Mouse (Mus musculus) small intestine, adult 2 months (tissue): ENCODE data around the gene Myom1. TPM values are rescaled to one million over a fixed set of nuclear protein-coding genes. Genes with fewer than 3 reads are reported as not detected.

Source experiments
- H3K27ac ChIP-seq: fragments of 200-500 bp; 2 replicates; pipeline ENCODE4 v1.5.1; 2012; ENCODE audit warnings: low read depth, low read length, control low read depth, inconsistent platforms; ENCODE audit not compliant: insufficient read depth
- H3K27me3 ChIP-seq: fragments of 200-500 bp; 2 replicates; pipeline ENCODE4 v1.6.1; 2012; ENCODE audit warnings: mild to moderate bottlenecking, moderate library complexity, low read length, inconsistent platforms; ENCODE audit not compliant: control insufficient read depth, insufficient read depth
- H3K36me3 ChIP-seq: fragments of 200-500 bp; 2 replicates; pipeline ENCODE4 v1.6.1; 2012; ENCODE audit warnings: mild to moderate bottlenecking, low read length, control low read depth, inconsistent platforms; ENCODE audit not compliant: control insufficient read depth, insufficient read depth
- H3K4me1 ChIP-seq: fragments of 200-500 bp; 2 replicates; pipeline ENCODE4 v1.6.1; 2012; ENCODE audit warnings: low read length, inconsistent platforms, mixed read lengths; ENCODE audit not compliant: control insufficient read depth, insufficient read depth, insufficient read length
- H3K4me3 ChIP-seq: fragments of 200-500 bp; 2 replicates; pipeline ENCODE4 v1.5.1; 2012; ENCODE audit warnings: low read depth, mild to moderate bottlenecking, control low read depth, inconsistent platforms, low read length, moderate library complexity
- CTCF ChIP-seq: fragments of 200-500 bp; IDR thresholded peaks from 2 replicates; pipeline ENCODE4 v1.5.1; 2012; ENCODE audit warnings: low read depth, mild to moderate bottlenecking, control low read depth, inconsistent platforms, low read length, moderate library complexity, mixed read lengths; ENCODE audit not compliant: insufficient replicate concordance, insufficient read length; ENCODE audit errors: extremely low read depth
- POLR2A ChIP-seq: fragments of 200-500 bp; IDR thresholded peaks from 2 replicates; pipeline ENCODE4 v1.6.1; 2012; ENCODE audit warnings: low read depth, mild to moderate bottlenecking, control low read depth, inconsistent platforms, low read length, moderate library complexity
- WGBS: fragments of 180-500 bp; shearing (Covaris S2); methylation state at CpG from one replicate; pipeline ENCODE4 v1.1.7; 2018; 5-methylcytosine and 5-hydroxymethylcytosine counted together
- polyA plus RNA-seq: library from polyadenylated mRNA; depleted of rRNA; stranded (reverse); fragments of >200 nt; gene quantifications from 2 replicates; pipeline ENCODE4 v1.2.3, GENCODE M21; 2012

The Myom1 gene
- polyA plus RNA-seq, 1 experiment, result 3.1 TPM

DNA sequence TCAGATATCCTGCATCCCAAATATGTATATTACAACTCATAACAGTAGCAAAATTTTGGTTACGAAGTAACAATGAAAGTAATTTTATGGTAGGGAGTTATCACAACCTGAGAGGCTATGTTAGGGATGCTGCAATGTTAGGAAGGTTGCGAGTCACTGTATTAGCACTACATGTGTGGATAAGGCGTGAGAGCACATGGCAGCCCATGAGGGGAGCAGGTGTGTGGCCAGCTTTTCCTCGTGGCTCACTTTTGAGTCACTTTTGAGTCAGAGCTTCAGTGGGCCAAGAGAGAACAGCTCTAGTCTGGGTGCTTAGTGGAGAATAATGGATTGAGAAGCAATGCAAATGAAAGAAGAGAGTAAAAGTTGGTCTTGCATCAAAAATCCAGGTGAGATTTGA, 139.6 kb downstream of the Myom1 start:
- Histone ChIP-seq H3K4me1 (no peaks in the 10 kb centered on the region; the same call in 1 of the 2 replicates), H3K36me3 (no peaks in the 10 kb centered on the region), H3K27ac (no peak overlapping the region), H3K4me3 (no peak overlapping the region), H3K27me3 (no peaks in the 10 kb centered on the region)
- TF ChIP-seq CTCF, result no peak
- TF ChIP-seq POLR2A, result no peak
- 76% methylated on average over 4 of the region's 4 CpGs for WGBS

GRCm38 (mm10) chr17:71143155-71143554, 140.7 kb downstream of the Myom1 start:
- TF ChIP-seq POLR2A (no peak), CTCF (no peak)
- no peaks in the 10 kb centered on the region for H3K27me3 ChIP-seq
- H3K36me3 ChIP-seq, result no peaks in the 10 kb centered on the region
- no peak overlapping the region for H3K27ac ChIP-seq
- no peak overlapping the region for H3K4me3 ChIP-seq
- H3K4me1 ChIP-seq, result no peaks in the 10 kb centered on the region; the same call in 1 of the 2 replicates
- WGBS, result 70% methylated on average over 4 of the region's 4 CpGs

DNA sequence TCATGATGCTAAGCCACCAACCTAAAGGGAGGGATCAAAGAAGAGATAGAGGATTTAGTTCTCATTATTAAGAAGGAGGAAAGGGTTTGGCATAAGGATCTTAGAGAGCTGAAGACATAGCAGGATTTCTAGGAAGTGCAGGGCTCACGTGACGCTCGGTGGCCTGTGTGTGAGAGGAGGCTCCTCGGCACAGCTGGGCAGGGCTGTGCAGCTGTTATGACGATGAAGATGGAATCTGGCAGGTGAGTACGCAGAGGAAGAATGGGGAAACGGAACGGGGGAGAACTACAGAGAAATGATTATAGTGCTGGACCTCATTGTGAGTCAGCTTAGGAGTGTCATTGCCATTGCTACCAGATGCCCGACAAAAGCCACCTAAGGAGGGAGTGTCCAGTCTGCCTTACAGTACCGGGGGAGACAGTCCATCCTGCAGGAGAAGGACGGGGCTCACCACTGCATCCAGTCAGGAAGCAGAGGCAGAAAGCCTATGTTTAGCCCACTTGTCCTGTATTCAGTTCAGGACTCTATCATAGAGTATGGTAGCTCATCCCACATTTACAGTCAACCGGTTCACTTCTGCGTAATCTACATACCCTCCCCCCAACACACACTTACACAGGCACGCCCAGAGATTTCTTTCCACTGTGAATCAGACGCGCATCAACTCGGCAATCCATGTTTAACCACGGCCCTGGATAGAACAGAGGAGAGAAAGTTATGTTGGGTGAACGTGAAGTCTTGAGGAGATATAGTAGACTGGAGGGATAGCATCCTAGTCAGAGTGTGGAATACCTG, 142.1 kb downstream of the Myom1 start:
- TF ChIP-seq CTCF, result no peak
- TF ChIP-seq POLR2A, result no peak
- no peaks in the 10 kb centered on the region for H3K36me3 ChIP-seq
- no peak overlapping the region for H3K4me3 ChIP-seq
- H3K27me3 ChIP-seq, result no peaks in the 10 kb centered on the region
- no peaks in the 10 kb centered on the region; the same call in 1 of the 2 replicates for H3K4me1 ChIP-seq
- 72% methylated on average over 19 of the region's 19 CpGs for WGBS
- H3K27ac ChIP-seq, result no peak overlapping the region

DNA sequence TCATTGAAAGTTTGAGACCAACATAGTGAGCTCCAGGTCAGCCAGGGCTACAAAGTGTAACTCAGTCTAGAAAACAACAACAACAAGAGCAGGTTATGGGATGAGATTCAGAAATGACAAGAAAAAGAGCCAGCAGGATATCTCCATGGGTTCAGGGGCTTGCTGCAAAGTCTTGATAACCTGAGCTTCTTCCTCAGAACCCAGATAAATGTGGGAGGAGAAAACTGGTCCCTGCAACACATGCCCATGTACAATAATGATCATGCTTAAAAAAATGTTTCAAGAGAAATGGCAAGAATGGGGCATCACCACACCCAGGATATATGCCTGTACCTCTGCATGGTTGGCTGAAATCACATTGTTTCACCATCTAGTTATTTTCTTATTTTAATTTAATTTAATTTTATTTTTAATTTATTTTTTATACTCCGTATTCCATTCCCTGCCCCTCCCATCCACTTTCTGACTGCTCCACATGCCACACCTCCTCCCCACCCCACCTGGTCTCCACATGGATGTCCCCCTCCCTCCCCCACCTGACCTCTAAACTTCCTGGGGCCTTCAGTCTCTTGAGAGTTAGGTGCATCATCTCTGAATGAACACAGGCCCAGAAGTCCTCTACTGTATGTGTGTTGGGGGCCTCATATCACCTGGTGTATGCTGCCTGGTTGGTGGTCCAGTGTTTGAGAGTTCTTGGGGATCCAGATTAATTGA, 143.0 kb downstream of the Myom1 start:
- Histone ChIP-seq H3K4me1 (no peaks in the 10 kb centered on the region; the same call in 1 of the 2 replicates), H3K27ac (no peak overlapping the region), H3K27me3 (no peaks in the 10 kb centered on the region), H3K4me3 (no peak overlapping the region), H3K36me3 (no peaks in the 10 kb centered on the region)
- 85% methylated on average over 1 of the region's 1 CpGs for WGBS
- TF ChIP-seq POLR2A, result no peak
- TF ChIP-seq CTCF, result no peak

GRCm38 (mm10) chr17:71153356-71153755, 150.9 kb downstream of the Myom1 start:
- 89% methylated on average over 4 of the region's 4 CpGs for WGBS
- H3K4me1 ChIP-seq, result no peaks in the 10 kb centered on the region
- H3K36me3 ChIP-seq, result no peaks in the 10 kb centered on the region
- H3K4me3 ChIP-seq, result no peak overlapping the region
- TF ChIP-seq CTCF (no peak), POLR2A (no peak)
- no peak overlapping the region for H3K27ac ChIP-seq
- no peaks in the 10 kb centered on the region for H3K27me3 ChIP-seq

DNA sequence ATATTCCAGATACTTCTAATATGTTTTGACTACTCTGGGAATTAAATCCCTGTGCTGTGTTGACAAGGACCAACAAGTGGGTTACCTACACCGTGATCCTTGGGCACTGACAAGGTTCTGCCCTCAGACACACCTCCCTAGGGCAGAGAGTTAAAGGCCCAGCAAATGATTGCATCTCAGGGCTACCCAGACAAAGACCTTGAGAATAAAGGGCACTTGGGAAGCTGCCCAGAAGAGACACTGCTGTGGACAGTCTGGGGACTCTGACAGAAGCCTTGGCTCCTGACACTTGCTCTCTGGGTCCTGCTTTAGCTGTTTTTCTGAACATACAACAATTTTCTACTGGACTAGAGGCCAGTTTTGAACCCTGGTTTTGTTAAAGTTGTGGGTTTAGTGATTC, 152.8 kb downstream of the Myom1 start:
- Histone ChIP-seq H3K36me3 (no peaks in the 10 kb centered on the region), H3K4me3 (no peak overlapping the region), H3K27me3 (no peaks in the 10 kb centered on the region), H3K4me1 (no peaks in the 10 kb centered on the region), H3K27ac (no peak overlapping the region)
- 40% methylated on average over 1 of the region's 1 CpGs for WGBS
- TF ChIP-seq POLR2A (no peak), CTCF (no peak)

- no peaks in the 10 kb centered on the region for H3K36me3 ChIP-seq
- WGBS, result 28% methylated on average over 4 of the region's 4 CpGs
- H3K4me3 ChIP-seq, result no peak overlapping the region
- H3K27me3 ChIP-seq, result no peaks in the 10 kb centered on the region
- TF ChIP-seq POLR2A (no peak), CTCF (no peak)
- H3K4me1 ChIP-seq, result no peaks in the 10 kb centered on the region
- no peak overlapping the region for H3K27ac ChIP-seq
These were observed 156.7 kb downstream of the Myom1 start for GRCm38 (mm10) chr17:71159152-71159567.
